Mouse (Mus musculus) hindbrain, embryonic 14.5 days (tissue): ENCODE measurements around the gene Sash3. TPM values are rescaled to one million over a fixed set of nuclear protein-coding genes. Genes with fewer than 3 reads are reported as not detected.

ENCODE experiments used
- ATAC-seq: fragments of 200-750 bp; cut with Nextera tagmentation; 2 replicates; pipeline ENCODE4 v1.8.0; 2017; ENCODE audit warnings: moderate number of reproducible peaks, mild to moderate bottlenecking, moderate TSS enrichment, moderate library complexity; ENCODE audit not compliant: low FRiP score
- DNase-seq: peaks from one replicate; pipeline ENCODE4 v3.0.0-alpha.2; 2015; ENCODE audit warnings: low spot score
- H3K27ac ChIP-seq: fragments of 300-500 bp; sonication (generic); 2 replicates; pipeline ENCODE4 v1.5.1; 2014; ENCODE audit warnings: mild to moderate bottlenecking, moderate library complexity
- H3K27me3 ChIP-seq: fragments of 300-500 bp; sonication (generic); 2 replicates; pipeline ENCODE4 v1.6.1; 2014; ENCODE audit warnings: mild to moderate bottlenecking, low read length, mixed read lengths; ENCODE audit not compliant: control insufficient read depth, insufficient read depth
- H3K36me3 ChIP-seq: fragments of 300-500 bp; sonication (generic); replicated peaks from 2 replicates; pipeline ENCODE4 v1.6.1; 2014; ENCODE audit not compliant: control insufficient read depth, insufficient read depth
- H3K4me1 ChIP-seq: fragments of 300-500 bp; sonication (generic); replicated peaks from 2 replicates; pipeline ENCODE4 v1.6.1; 2014; ENCODE audit warnings: antibody characterized with exemption, low read length, mixed read lengths; ENCODE audit not compliant: control insufficient read depth, insufficient read depth
- H3K4me2 ChIP-seq: fragments of 300-500 bp; sonication (generic); replicated peaks from 2 replicates; pipeline ENCODE4 v1.6.1; 2014; ENCODE audit warnings: mild to moderate bottlenecking, moderate library complexity
- H3K4me3 ChIP-seq: fragments of 300-500 bp; sonication (generic); replicated peaks from 2 replicates; pipeline ENCODE4 v1.5.1; 2014; ENCODE audit warnings: mild to moderate bottlenecking, low read length
- H3K9ac ChIP-seq: fragments of 300-500 bp; sonication (generic); 2 replicates; pipeline ENCODE4 v1.6.1; 2014
- H3K9me3 ChIP-seq: fragments of 300-500 bp; sonication (generic); 2 replicates; pipeline ENCODE4 v1.6.1; 2016; ENCODE audit warnings: low read length; ENCODE audit not compliant: control insufficient read depth
- WGBS: fragments of 180-500 bp; shearing (Covaris S2); extraction: QIAGEN DNeasy Blood & Tissue Kit; methylation state at CpG from one replicate; pipeline ENCODE4 v1.1.7; 2014; 5-methylcytosine and 5-hydroxymethylcytosine counted together
- polyA plus RNA-seq: library from polyadenylated mRNA; unstranded; fragments of >200 nt; fragmentation: Nextera tagmentation; extraction: Ambion mirVana; gene quantifications from 2 replicates; pipeline ENCODE4 v1.2.1, GENCODE M21; 2014

Gene Sash3
- polyA plus RNA-seq, 1 experiment from 2014 or later = 1.1 TPM

GRCm38 (mm10) chrX:48197856-48198255 lies 51.6 kb downstream of the Sash3 start:
- H3K36me3 ChIP-seq = peaks cover 6% of the 10 kb centered on the region; the same call in 1 of the 2 replicates
- H3K27ac ChIP-seq = no peak overlapping the region
- H3K4me1 ChIP-seq = no peaks in the 10 kb centered on the region; the same call in 1 of the 2 replicates
- H3K9ac ChIP-seq = no peak overlapping the region
- H3K27me3 ChIP-seq = no peaks in the 10 kb centered on the region
- H3K4me2 ChIP-seq = no peak overlapping the region
- 86% methylated on average over 3 of the region's 3 CpGs for WGBS
- no peaks in the 10 kb centered on the region for H3K9me3 ChIP-seq
- no peak overlapping the region for H3K4me3 ChIP-seq
- no peak for ATAC-seq
- no peak for DNase-seq

- Histone ChIP-seq H3K4me1 (no peaks in the 10 kb centered on the region; the same call in 1 of the 2 replicates), H3K27me3 (no peaks in the 10 kb centered on the region), H3K4me2 (no peak overlapping the region), H3K36me3 (no peaks in the 10 kb centered on the region; the same call in 1 of the 2 replicates), H3K9me3 (no peaks in the 10 kb centered on the region), H3K4me3 (no peak overlapping the region), H3K27ac (no peak overlapping the region), H3K9ac (no peak overlapping the region)
- ATAC-seq (no peak), DNase-seq (no peak)
- WGBS = 92% methylated on average over 2 of the region's 2 CpGs
Observed at GRCm38 (mm10) chrX:48199026-48199425, 52.8 kb downstream of the Sash3 start.

GRCm38 (mm10) chrX:48200699-48201098 lies 54.5 kb downstream of the Sash3 start:
- no peaks in the 10 kb centered on the region; the same call in 1 of the 2 replicates for H3K4me1 ChIP-seq
- WGBS = 98% methylated on average over 3 of the region's 3 CpGs
- H3K4me3 ChIP-seq = no peak overlapping the region
- DNase-seq (no peak), ATAC-seq (no peak)
- H3K27me3 ChIP-seq = no peaks in the 10 kb centered on the region
- H3K4me2 ChIP-seq = no peak overlapping the region
- H3K9ac ChIP-seq = no peak overlapping the region
- no peaks in the 10 kb centered on the region for H3K36me3 ChIP-seq
- no peak overlapping the region for H3K27ac ChIP-seq
- H3K9me3 ChIP-seq = no peaks in the 10 kb centered on the region

GRCm38 (mm10) chrX:48201973-48202372 lies 55.7 kb downstream of the Sash3 start:
- Histone ChIP-seq H3K9ac (no peak overlapping the region), H3K27ac (no peak overlapping the region), H3K9me3 (no peaks in the 10 kb centered on the region), H3K36me3 (no peaks in the 10 kb centered on the region), H3K27me3 (no peaks in the 10 kb centered on the region), H3K4me1 (peaks cover 6% of the 10 kb centered on the region), H3K4me2 (no peak overlapping the region), H3K4me3 (no peak overlapping the region)
- no peak for ATAC-seq
- WGBS = 85% methylated on average over 7 of the region's 7 CpGs
- DNase-seq = no peak

GRCm38 (mm10) chrX:48202436-48202835 lies 56.2 kb downstream of the Sash3 start:
- Histone ChIP-seq H3K4me1 (peaks cover 10% of the 10 kb centered on the region), H3K9ac (no peak overlapping the region), H3K4me3 (no peak overlapping the region), H3K27me3 (no peaks in the 10 kb centered on the region), H3K27ac (no peak overlapping the region), H3K4me2 (no peak overlapping the region), H3K9me3 (no peaks in the 10 kb centered on the region), H3K36me3 (no peaks in the 10 kb centered on the region)
- DNase-seq = no peak
- 93% methylated on average over 7 of the region's 7 CpGs for WGBS
- no peak for ATAC-seq

- no peak overlapping the region for H3K4me2 ChIP-seq
- no peaks in the 10 kb centered on the region for H3K27me3 ChIP-seq
- H3K36me3 ChIP-seq = no peaks in the 10 kb centered on the region
- H3K4me1 ChIP-seq = peaks cover 10% of the 10 kb centered on the region
- no peak overlapping the region for H3K27ac ChIP-seq
- ATAC-seq = no peak
- WGBS = 74% methylated on average over 4 of the region's 4 CpGs
- H3K9me3 ChIP-seq = no peaks in the 10 kb centered on the region
- no peak for DNase-seq
- H3K9ac ChIP-seq = no peak overlapping the region
- H3K4me3 ChIP-seq = no peak overlapping the region
Observed at GRCm38 (mm10) chrX:48202995-48203394, 56.8 kb downstream of the Sash3 start.

GRCm38 (mm10) chrX:48203763-48204162 lies 57.5 kb downstream of the Sash3 start:
- H3K4me2 ChIP-seq = no peak overlapping the region
- H3K36me3 ChIP-seq = no peaks in the 10 kb centered on the region
- H3K4me1 ChIP-seq = peaks cover 10% of the 10 kb centered on the region
- no peak overlapping the region for H3K9ac ChIP-seq
- ATAC-seq = no peak
- H3K4me3 ChIP-seq = no peak overlapping the region
- H3K27ac ChIP-seq = no peak overlapping the region
- no peak for DNase-seq
- 84% methylated on average over 7 of the region's 7 CpGs for WGBS
- no peaks in the 10 kb centered on the region for H3K27me3 ChIP-seq
- no peaks in the 10 kb centered on the region for H3K9me3 ChIP-seq

GRCm38 (mm10) chrX:48204469-48204868 lies 58.2 kb downstream of the Sash3 start:
- ATAC-seq (no peak), DNase-seq (no peak)
- no peak overlapping the region for H3K4me3 ChIP-seq
- H3K27ac ChIP-seq = no peak overlapping the region
- H3K9me3 ChIP-seq = no peaks in the 10 kb centered on the region
- peaks cover 10% of the 10 kb centered on the region for H3K4me1 ChIP-seq
- no peaks in the 10 kb centered on the region for H3K27me3 ChIP-seq
- H3K36me3 ChIP-seq = no peaks in the 10 kb centered on the region
- WGBS = 82% methylated on average over 6 of the region's 6 CpGs
- no peak overlapping the region for H3K4me2 ChIP-seq
- H3K9ac ChIP-seq = no peak overlapping the region

- WGBS = 15% methylated on average over 36 of the region's 36 CpGs
- peak; percentile 82 for ATAC-seq
Observed at GRCm38 (mm10) chrX:48207761-48208487, 61.7 kb downstream of the Sash3 start.

More at GRCm38 (mm10) chrX:48207761-48208487, 61.7 kb downstream of the Sash3 start:
- peaks cover 10% of the 10 kb centered on the region for H3K4me1 ChIP-seq
- H3K36me3 ChIP-seq = no peaks in the 10 kb centered on the region
- H3K9me3 ChIP-seq = no peaks in the 10 kb centered on the region
- H3K27me3 ChIP-seq = no peaks in the 10 kb centered on the region
- H3K4me2 ChIP-seq = peak overlapping the region; percentile 62
- peak overlapping the region; percentile 70 for H3K4me3 ChIP-seq
- peak overlapping the region; percentile 76 for H3K27ac ChIP-seq
- DNase-seq = peak; percentile 25
- peak overlapping the region; percentile 69 for H3K9ac ChIP-seq
